Mouse (Mus musculus): ENCODE results near the gene Fam49a.
A peak's percentile ranks its signal among the peaks of the same experiment; 100 is the strongest.

The Fam49a gene

DNA sequence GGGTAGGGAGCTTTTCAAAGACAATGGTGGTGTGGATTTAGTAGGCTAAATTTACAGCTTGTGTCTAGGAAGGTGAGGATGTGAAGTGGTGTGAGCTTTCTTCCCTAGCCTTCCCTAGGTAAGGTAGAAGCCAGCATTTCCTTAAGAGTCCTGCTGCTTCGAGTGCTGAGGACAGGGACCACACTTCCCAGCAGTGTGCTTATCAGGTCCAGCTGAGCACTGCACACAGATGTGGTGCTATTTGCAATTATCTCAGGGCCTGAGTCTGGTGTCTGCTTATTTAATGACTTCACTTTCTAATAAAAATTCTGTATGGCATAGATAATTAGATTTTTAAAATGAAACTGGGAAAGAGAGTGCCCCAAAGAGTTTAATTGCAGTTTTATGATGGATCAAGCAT lies 4.6 kb downstream of the Fam49a start:
- no peak for DNase-seq (ENCODE audit: low spot score in 2 of 2)

DNA sequence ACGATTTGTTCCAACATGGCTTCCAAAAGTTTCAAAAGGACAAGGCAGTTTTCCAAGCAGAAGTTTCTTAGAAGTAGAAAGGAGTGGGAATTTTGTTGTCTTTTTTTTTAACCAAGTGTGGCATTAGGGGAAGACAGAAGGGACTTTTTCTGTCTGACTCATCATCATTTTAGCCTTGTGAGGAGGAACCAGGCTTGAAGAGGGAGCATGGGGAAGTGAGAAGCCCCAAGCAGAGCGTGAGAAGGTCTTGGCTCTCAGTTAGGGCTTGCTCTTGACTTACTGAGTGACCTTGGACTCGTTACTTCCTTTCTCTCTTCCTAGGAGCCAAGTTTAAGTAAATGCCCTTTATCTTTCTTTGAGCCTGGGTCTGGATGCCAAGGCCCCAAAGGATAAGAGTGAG lies 8.6 kb downstream of the Fam49a start:
- DNase-seq (ENCODE audit: low spot score in 2 of 2), result no peak

DNA sequence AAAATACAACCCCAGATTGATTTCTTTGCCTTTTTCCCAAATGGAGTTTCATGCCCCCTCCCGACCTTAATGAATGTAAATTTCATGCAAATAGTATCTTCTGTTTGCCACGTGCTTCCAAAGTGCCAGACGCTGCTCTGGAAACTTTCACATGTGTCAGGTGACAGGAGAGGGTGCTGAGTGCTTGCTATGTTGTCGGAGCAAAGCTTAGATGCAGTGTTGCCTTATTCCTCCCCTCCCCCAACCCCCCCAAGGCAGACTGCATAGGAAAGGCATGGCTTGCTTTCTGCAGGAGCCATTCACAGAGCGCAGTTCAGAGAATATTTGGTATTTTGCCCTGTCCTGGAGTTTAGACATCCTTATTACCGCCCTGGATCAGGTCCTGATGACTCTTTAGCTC lies 12.2 kb downstream of the Fam49a start:
- DNase-seq (ENCODE audit: low spot score in 2 of 2), result no peak

DNA sequence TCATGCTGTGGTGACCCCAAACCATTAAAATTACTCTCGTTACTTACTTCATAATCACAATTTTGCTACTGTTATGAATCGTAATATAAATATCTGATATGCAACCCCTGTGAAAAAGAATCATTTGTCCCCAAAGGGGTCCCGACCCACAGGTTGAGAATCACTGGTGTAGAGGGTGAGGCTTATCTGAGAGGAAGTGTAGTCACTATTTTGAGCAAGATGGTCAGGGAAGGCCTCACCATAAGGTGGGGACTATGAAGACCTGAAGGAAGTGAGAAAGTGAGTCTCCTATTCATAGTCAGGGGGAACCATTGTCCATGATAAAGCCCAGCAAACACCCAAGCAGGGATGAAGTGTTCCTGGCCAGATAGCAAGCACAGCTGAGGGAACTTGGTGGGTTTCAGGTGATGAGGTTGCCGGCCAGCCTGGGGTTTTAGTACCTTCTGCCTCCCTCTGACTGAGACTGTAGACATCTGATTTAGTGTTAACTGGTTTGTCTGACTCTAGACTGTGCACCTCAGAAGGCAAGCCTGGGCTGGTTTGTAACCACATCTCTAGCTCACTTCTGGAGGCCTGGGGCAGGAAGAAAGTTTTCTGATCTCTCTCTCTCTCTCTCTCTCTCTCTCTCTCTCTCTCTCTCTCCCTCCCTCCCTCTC lies 13.3 kb downstream of the Fam49a start:
- no peak for DNase-seq (ENCODE audit: low spot score in 2 of 2)

DNA sequence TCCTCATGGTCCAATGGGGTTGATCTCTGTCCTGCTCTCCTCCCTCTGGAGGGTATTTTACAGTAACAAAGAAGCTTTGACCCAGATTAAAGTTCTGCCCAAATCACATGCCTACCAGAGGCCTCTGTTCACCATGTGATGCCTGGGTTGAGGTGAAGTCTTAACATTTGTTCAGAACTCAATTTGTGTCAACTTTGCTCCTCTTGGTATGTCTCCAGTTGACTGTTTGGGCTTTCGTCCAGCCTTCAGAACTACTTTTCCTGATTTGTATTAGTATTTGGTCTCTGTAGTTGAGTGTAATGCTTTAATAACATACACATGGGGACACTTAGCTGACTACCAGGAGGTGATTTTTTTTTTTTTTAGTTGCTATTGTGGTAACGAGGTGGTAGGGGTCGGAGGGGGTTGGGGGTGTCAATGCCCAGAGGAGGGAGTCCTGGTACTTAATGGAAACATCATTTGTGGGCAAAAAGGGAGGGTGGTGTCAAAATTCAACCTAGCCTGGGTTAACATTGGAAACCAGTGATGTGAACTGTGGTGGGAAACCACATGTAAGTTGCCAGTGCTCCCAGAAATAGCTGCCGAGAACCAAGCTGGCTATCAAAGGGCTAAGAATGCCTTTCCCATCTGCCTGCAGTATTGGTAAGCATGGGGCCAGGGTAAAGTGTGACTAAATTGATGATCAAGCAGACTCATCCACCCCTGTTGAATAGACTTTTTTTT lies 16.0 kb downstream of the Fam49a start:
- no peak for DNase-seq (ENCODE audit: low spot score in 2 of 2)

DNA sequence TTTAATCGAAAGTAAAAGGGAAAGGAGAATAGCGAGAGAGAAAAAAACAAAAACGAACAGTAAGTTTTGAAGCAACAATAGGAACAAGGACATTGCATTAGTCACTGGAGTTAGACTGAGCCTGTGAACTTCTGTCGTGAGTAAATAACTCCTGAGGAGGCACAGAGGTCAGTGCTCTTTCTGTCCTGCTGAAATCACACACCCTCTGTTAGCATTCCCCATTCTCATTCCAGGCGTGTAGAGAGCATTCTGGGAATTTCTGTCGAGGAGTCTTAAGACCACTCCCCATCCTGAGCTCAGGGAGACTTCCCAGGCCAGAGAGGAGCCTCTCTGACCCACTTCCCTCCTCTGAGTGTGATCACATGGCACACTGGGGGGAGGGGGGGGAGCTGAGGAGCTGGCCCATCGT lies 16.5 kb downstream of the Fam49a start:
- DNase-seq (ENCODE audit: low spot score in 2 of 2), result no peak

DNA sequence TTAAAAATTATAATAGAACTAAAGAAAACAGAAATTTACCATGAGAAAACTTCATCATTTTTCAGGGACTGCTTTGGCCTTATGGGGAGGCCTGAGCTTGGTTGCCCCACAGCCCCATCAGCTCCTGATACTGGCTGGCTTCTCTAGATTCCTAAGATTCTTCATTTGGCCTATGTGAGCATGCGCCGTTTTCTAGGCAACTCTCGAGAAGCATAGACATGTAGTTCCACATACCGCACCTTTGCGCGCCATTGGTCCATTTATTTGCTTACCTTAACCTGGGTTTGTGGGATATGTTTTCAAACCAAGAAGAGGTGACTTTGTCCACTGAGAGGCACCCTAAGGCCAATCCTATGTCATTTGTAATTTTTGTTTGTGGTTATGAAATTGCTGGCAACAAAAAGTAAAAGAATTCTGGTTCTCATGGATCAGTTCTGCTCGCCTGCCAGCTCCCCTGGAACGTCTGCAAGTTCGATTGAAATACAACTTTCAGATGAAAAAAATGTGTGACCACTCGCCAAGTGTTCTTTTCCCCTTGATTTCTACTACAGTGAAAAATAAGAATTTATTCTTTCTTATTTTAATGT lies 21.9 kb downstream of the Fam49a start:
- DNase-seq (ENCODE audit: low spot score in 2 of 2), result no peak

DNA sequence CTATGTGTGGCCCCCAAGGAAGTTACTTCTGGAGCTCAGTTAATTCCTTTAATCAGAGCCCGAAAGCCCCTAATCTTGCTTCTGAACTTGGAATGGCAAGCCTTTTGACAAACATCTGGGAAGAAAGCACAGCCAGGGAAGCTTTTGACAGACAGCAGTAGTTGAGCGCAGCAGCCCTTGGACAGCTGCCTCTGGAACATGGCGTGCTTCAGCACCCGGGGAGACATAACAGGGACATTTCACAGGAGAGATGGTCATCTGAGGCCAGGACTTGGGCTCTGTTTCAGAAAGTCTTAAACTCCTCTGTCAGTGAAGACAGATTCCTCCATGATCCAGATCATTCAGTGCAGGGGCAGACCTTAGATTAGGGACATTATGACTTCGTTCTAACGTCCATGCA lies 22.6 kb downstream of the Fam49a start:
- no peak for DNase-seq (ENCODE audit: low spot score in 2 of 2)

DNA sequence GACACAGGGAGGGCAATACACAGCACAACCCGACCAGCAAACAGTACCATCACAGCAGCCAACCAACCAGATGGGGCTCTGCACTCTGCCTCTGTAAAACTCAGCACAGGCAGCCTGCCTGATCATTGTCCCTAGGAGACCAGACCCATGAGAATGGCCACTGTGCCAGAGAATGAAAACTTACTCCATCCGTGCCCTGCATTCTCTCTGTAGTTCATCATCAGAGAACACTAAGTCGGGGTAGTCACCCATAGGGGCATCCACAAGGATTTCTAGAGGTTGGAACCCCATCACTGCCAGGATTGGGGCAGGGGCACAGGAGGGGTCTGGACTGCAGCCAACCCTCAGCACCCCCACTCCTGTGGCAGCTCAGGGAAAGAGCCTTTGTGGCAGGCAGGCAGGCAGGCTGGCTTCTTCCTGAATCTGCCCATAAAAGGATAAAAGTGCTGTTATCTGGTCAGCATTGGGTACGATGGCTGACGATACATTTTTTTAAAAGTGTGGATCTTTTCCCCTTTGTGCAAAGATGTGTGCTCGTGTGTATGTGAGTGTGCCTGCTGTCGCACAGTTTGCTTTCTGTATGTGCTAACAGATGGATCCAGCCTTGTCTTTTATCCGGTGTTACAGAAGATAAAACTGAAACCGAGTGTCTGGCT lies 25.3 kb downstream of the Fam49a start:
- DNase-seq (ENCODE audit: low spot score in 2 of 2), result no peak

DNA sequence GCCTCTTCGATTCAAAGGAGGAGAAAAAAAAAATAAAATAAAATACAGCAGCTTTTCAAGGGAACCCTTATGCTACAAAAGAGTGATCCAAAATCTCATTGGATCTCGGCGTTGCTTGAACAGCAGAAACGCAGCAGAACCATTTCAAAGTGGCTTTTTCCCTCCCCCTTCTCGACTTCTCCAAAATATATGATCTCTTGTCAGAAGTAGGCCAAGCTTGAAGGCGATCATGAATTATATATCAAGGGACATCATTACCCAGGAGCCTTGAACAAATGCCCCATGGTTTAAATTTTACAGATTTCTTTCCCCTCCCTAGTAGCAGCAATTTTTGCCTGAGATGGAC lies 25.8 kb downstream of the Fam49a start:
- no peak for DNase-seq (ENCODE audit: low spot score in 2 of 2)

DNA sequence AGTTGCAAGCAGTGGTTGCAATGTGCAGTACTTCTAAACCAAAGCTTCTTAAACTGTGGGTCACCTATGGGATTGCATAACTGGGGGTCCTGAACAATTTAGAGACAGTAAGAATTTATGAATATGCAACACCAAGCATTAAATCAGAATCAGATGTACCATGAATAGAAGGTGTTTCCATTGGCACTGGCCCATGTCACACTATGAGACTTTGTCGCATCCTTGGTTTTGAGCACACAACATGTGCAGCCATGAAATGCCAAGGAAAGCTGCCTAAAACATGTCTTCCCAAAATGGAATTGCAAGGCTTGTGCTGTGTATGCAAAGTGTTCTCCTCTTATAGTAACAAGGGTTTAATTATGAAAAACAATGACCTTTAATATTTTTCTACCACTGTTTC lies 26.6 kb downstream of the Fam49a start:
- no peak for DNase-seq (ENCODE audit: low spot score in 2 of 2)

DNA sequence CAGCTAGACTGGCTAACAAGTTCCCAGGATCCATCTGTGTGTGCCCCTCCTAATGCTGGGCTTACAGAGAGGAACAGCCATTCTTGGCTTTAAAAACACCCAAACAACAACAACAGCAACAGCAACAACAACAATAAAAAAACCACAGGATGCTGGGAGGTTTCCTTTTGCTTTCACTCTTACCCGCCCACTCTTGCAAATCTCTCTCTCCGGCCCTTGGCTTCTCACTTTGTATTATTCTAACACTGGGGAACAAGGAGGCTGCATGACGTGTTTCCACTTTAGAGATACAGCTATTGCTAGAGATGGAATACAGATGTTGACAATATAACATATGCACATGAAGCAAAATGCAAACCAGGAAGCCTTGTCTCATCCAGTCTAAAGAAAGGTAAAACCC lies 27.7 kb downstream of the Fam49a start:
- DNase-seq (ENCODE audit: low spot score in 2 of 2), result no peak

DNA sequence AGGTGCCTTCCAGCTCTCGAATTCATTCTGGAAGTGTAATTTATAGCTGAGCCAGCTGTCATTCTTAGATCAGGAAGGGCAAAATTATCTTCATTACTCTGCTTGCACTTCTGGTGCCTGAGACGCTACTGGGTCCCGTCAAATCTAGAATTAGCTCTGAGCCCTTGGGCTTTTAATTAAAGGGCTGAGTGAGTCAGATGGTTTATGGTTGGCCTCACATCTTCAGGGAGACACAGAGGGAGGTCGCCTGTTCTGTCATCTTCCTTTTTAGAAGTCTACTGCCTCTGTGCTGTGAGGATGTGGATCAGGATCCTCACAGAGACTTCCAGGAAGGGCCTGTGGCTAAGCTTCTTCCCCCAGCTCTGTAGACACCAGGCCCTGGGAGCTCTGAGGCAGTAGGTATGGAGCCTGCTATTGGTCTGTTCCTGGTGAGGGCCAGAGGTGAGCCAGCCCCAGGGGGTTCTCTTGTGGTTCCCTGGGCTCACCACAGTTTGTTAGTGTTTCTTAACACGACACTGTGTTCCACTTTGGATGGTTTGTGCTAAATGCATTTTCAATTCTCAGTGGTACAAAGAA lies 30.2 kb downstream of the Fam49a start:
- no peak for DNase-seq (ENCODE audit: low spot score in 2 of 2)

DNA sequence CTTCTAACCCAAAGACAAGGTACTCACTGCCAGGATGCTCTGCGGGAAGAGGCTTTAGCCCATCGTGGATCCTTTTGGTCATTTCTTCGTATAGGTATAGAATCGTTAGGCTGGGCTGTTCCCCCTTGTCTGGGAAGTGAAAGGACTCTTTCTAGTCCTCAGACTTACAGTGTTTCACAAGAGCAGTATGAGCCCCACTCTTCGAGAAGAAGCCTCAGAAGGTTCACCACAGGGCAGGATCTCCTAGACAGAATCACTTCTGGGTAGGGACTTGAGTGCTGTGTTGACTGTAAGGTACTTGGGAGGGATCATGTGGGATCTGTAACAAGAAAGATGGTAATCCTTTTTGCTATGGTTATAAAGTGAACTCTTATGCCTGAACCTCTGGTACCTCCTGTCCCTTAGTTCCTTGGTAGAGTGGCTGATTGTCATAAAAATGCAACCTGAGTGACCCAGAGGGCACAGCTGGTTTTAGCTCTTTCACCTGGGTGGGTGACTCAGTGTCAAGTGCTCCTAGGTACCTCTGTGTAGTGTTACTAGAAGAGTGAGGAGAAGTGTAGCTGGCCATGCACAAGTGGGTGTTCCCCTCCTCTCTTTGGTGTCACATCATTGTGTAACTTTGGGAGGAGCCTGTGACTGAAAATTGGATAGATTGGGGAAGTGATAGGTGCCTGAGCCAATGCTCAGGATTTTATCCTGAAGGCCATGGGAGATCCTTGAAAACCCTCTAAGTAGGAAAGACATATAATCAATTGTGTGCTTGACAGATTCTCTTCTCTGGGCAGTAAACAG lies 32.6 kb downstream of the Fam49a start:
- no peak for DNase-seq (ENCODE audit: low spot score in 2 of 2)

DNA sequence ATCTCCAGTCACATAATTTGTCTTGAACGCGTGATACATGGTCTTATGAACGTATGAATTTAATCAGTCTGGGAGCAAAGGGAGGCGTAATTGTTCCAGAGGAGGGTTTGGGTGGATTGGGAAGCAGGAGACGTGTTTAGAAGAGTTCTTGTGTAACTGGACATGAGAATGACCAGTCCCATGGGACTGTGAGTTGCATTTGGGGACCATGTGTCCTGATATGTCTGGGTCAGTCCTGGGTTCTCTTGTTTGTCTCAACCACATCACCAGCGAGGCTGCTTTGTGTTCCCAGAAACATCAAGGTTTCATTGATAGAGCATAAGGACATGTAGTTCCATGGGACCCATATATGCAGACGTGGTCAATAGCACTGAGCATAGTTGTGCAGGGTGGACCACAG lies 36.5 kb downstream of the Fam49a start:
- DNase-seq (ENCODE audit: low spot score in 2 of 2), result no peak

DNA sequence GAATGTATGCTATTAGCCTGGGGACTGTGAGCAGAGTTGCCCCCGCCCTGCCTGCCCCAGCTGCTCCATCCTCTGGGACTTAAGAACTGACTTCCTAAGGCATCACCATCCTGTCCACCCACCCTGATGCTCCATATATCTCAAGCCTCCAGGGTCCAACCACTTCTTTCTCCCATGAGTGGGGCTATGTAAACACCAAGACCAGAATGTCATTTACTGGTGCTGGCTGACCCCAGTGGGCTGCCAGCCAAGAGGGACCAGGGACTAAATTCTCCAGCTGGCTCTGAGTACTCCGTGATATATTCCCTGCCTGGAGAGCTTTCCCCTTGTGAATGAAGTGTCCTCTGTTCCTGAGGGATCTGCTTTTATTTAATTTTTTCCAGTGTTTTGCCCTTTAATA lies 37.4 kb downstream of the Fam49a start:
- no peak for DNase-seq (ENCODE audit: low spot score in 2 of 2)

DNA sequence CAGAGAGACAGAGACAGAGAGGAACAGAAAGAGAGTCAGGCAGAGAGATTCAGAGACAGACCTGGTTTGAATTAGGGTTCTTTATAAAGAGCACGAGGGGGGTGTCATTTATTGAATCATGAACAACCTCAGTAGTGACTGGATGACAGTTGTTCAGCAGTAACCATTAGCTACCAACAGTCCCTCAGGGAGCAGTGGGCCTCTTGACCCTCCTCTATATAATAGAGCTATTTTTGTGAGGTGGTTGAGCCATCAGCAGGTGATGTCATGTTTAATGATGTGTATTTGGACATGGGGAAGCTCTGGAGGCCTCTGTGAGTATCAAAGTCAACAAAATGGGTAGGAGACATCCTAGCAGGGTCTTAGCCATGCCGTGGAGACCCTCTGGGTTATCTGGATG lies 39.2 kb downstream of the Fam49a start:
- no peak for DNase-seq (ENCODE audit: low spot score in 2 of 2)

DNA sequence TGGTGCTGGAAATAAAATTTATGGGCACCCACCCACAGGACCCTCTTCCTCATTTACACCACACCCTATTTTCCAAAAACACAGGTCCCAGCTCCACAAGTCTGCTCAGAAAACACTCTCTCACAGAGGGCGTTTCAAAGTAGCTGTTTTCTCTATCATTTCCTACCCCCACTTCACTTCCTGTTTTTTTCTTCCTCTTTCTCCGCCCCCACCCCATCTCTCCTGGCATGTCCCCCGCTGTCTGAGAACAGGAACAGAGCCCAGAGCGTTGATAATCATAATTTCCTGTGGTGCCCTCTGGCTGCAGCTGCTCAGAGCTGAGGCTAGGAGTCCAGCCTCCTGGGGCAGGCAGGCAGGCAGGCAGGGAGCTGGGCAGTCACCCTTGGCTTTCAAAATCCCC lies 39.9 kb downstream of the Fam49a start:
- peak in 1 of 2 experiments; percentile 25 for DNase-seq (ENCODE audit: low spot score in 2 of 2)

DNA sequence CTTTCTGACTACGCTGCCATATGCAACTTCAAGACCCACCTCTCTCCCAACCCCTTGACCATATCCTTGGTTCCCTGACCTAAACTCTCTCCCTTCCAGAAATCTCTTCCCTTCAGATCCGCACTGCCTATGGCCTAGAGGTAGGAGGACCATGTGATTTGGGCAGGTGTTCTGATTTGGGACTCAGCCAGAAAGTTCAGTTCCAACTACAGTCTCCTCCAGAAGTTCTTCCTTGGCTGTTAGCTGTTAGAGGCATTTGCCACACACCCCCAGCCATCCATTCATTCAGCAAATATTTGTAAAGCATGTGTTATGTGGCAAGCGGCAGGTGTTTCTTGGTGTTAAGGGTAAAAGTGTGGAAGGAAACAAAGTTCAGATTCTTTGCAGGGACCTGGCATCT lies 44.3 kb downstream of the Fam49a start:
- DNase-seq (ENCODE audit: low spot score in 2 of 2), result no peak

DNA sequence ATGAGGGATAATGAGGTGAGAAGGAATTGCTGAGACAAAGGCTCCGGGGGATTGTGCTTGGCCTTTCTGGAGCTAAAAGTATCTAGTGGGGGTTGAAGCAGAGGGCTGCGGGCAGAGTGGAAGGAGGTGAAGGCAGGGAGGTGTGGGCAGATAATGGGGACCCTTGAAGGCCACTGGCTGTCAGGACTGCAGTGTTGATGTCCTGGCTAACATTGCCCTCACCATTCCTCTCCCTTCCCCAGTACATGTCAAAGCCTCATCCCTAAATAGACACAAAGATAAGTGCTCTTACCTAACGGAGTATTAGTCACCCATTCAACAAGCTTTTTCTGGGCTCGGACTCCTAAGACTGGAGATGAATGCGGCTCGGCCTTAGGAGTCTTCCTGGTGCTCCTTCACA lies 44.9 kb downstream of the Fam49a start:
- DNase-seq (ENCODE audit: low spot score in 2 of 2), result no peak

DNA sequence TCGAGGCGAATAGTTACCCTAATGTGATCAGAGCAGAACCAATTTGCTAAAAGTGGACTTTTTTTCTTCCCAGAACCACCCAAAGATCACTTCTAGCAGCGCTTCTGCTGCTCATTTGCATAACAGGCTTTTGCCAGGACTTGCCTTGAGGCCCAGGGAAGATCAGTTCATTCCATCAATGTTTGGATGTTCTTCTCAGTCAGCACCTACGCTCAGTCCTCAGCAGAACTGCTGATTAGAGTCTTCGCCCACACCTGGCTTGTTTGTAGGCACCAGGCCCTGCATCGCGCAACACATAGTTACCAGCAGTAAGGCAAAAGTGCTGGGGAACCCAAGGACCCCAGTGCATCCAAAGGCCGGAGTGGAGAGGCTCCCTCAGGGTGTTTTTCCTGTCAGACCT lies 45.3 kb downstream of the Fam49a start:
- DNase-seq (ENCODE audit: low spot score in 2 of 2), result no peak

DNA sequence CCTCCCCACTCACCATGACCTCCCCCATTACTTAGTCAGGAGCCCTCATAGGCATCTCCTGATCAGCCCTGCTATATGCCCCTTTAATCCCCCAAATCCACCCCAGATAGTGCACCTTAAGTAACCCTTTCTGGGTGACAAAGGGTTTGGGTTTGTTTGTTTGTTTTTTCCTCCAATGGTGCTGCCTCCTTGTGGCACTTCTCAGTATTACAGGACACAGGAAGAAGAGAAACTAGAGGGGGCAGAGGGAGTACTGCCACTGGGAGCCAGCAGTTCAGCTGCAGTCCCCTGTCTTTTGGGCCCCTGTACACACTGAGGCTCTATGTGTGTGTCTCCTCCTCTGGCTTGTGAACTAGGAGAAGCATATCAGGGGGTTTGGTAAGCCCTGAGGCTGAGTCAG lies 51.5 kb downstream of the Fam49a start:
- no peak for DNase-seq (ENCODE audit: low spot score in 2 of 2)

Measured in urinary bladder, postnatal 4 days (tissue).